Mouse (Mus musculus) MEL (cell line): ENCODE data around the gene Six1. TPM values are rescaled to one million over a fixed set of nuclear protein-coding genes. Genes with fewer than 3 reads are reported as not detected.

Source experiments
- DNase-seq: peaks from one replicate; pipeline ENCODE4 v3.0.0; 2011; ENCODE audit warnings: low read depth, low spot score
- H3K27ac ChIP-seq: 2 replicates; pipeline ENCODE4 v1.5.1; 2012; ENCODE audit warnings: low read depth, mild to moderate bottlenecking, control low read depth, low read length, moderate library complexity; ENCODE audit not compliant: control insufficient read depth
- H3K27me3 ChIP-seq, 2 experiments: fragments of 150-350 bp in 1 of 2; sonication (generic) in 1 of 2; 2 replicates each; pipeline ENCODE4 v1.6.1; 2012; ENCODE audit warnings: low read length in 2 of 2, mild to moderate bottlenecking in 2 of 2, improper control_type of control experiment in 1 of 2, moderate library complexity in 1 of 2; ENCODE audit not compliant: insufficient read depth in 2 of 2, control insufficient read depth in 1 of 2
- H3K36me3 ChIP-seq, 2 experiments: 2 replicates each; pipeline ENCODE4 v1.6.1; 2012 to 2014; ENCODE audit warnings: low read length in 2 of 2, improper control_type of control experiment in 1 of 2, inconsistent platforms in 1 of 2, mild to moderate bottlenecking in 1 of 2; ENCODE audit not compliant: insufficient read depth in 2 of 2, control insufficient read depth in 1 of 2
- H3K4me1 ChIP-seq, 2 experiments: fragments of 150-350 bp in 1 of 2; sonication (generic) in 1 of 2; 2 replicates each; pipeline ENCODE4 v1.6.1; 2012; ENCODE audit warnings: low read length in 2 of 2, improper control_type of control experiment in 1 of 2, mild to moderate bottlenecking in 1 of 2; ENCODE audit not compliant: insufficient read depth in 2 of 2, control insufficient read depth in 1 of 2
- H3K4me3 ChIP-seq, 2 experiments: fragments of 150-350 bp in 1 of 2; sonication (generic) in 1 of 2; 2 replicates each; pipeline ENCODE4 v1.5.1; 2012; ENCODE audit warnings: low read depth in 2 of 2, low read length in 2 of 2, mild to moderate bottlenecking in 2 of 2, moderate library complexity in 2 of 2, control low read depth in 1 of 2, improper control_type of control experiment in 1 of 2; ENCODE audit not compliant: control insufficient read depth in 1 of 2, insufficient read depth in 1 of 2
- H3K79me2 ChIP-seq: 2 replicates; pipeline ENCODE4 v1.6.1; 2012; ENCODE audit warnings: mild to moderate bottlenecking, low read length, moderate library complexity; ENCODE audit not compliant: control insufficient read depth, poor library complexity, insufficient read depth
- H3K9ac ChIP-seq: 2 replicates; pipeline ENCODE4 v1.6.1; 2012; ENCODE audit warnings: low read depth, mild to moderate bottlenecking, control low read depth, low read length, moderate library complexity; ENCODE audit not compliant: control insufficient read depth, poor library complexity, severe bottlenecking
- H3K9me3 ChIP-seq: fragments of 150-350 bp; sonication (generic); replicated peaks from 2 replicates; pipeline ENCODE4 v1.6.1; 2012; ENCODE audit warnings: mild to moderate bottlenecking, low read length, improper control_type of control experiment, moderate library complexity; ENCODE audit not compliant: insufficient read depth
- E2F4 ChIP-seq: IDR thresholded peaks from 2 replicates; pipeline ENCODE4 v1.6.1; 2011; ENCODE audit warnings: low read depth, low read length, improper control_type of control experiment, borderline replicate concordance
- ELF1 ChIP-seq: IDR thresholded peaks from 2 replicates; pipeline ENCODE4 v1.6.1; 2014; ENCODE audit warnings: low read depth, mild to moderate bottlenecking, inconsistent platforms, low read length, improper control_type of control experiment, moderate library complexity
- ETS1 ChIP-seq: IDR thresholded peaks from 2 replicates; pipeline ENCODE4 v1.6.1; 2012; ENCODE audit warnings: low read depth, mild to moderate bottlenecking, inconsistent platforms, low read length, improper control_type of control experiment, moderate library complexity
- GABPA ChIP-seq: IDR thresholded peaks from 2 replicates; pipeline ENCODE4 v1.6.1; 2012; ENCODE audit warnings: low read depth, mild to moderate bottlenecking, inconsistent platforms, low read length, improper control_type of control experiment, moderate library complexity
- JUND ChIP-seq: IDR thresholded peaks from 2 replicates; pipeline ENCODE4 v1.6.1; 2011; ENCODE audit warnings: low read depth, mild to moderate bottlenecking, improper control_type of control experiment, low read length
- MAFK ChIP-seq: IDR thresholded peaks from 2 replicates; pipeline ENCODE4 v1.6.1; 2011; ENCODE audit warnings: low read depth, mild to moderate bottlenecking, low read length, improper control_type of control experiment, borderline replicate concordance
- MAX ChIP-seq: IDR thresholded peaks from 2 replicates; pipeline ENCODE4 v1.6.1; 2011; ENCODE audit warnings: low read length, improper control_type of control experiment
- MAZ ChIP-seq: IDR thresholded peaks from 2 replicates; pipeline ENCODE4 v1.6.1; 2012; ENCODE audit warnings: low read depth, mild to moderate bottlenecking, inconsistent platforms, low read length, improper control_type of control experiment
- MEF2A ChIP-seq: IDR thresholded peaks from 2 replicates; pipeline ENCODE4 v1.6.1; 2014; ENCODE audit warnings: low read depth, mild to moderate bottlenecking, inconsistent platforms, low read length, improper control_type of control experiment; ENCODE audit not compliant: poor library complexity, insufficient replicate concordance, severe bottlenecking; ENCODE audit errors: extremely low read depth
- MYB ChIP-seq: IDR thresholded peaks from 2 replicates; pipeline ENCODE4 v1.6.1; 2011; ENCODE audit warnings: mild to moderate bottlenecking, low read depth, low read length, improper control_type of control experiment
- NELFE ChIP-seq: IDR thresholded peaks from 2 replicates; pipeline ENCODE4 v1.6.1; 2011; ENCODE audit warnings: low read depth, low read length, improper control_type of control experiment
- POLR2A ChIP-seq, 2 experiments: IDR thresholded peaks; 2 replicates each; pipeline ENCODE4 v1.6.1; 2011 to 2012; ENCODE audit warnings: low read length in 2 of 2, mild to moderate bottlenecking in 2 of 2, control low read depth in 1 of 2, improper control_type of control experiment in 1 of 2, low read depth in 1 of 2, moderate library complexity in 1 of 2; ENCODE audit not compliant: control insufficient read depth in 1 of 2, insufficient read depth in 1 of 2, poor library complexity in 1 of 2
- RAD21 ChIP-seq: IDR thresholded peaks from 2 replicates; pipeline ENCODE4 v1.6.1; 2011; ENCODE audit warnings: mild to moderate bottlenecking, low read depth, low read length, improper control_type of control experiment
- RCOR1 ChIP-seq: IDR thresholded peaks from 2 replicates; pipeline ENCODE4 v1.6.1; 2012; ENCODE audit warnings: low read depth, mild to moderate bottlenecking, inconsistent platforms, low read length, improper control_type of control experiment
- SIN3A ChIP-seq: IDR thresholded peaks from 2 replicates; pipeline ENCODE4 v1.6.1; 2012; ENCODE audit warnings: low read length, improper control_type of control experiment, inconsistent platforms
- UBTF ChIP-seq: IDR thresholded peaks from 2 replicates; pipeline ENCODE4 v1.6.1; 2012; ENCODE audit warnings: low read depth, mild to moderate bottlenecking, inconsistent platforms, low read length, improper control_type of control experiment, moderate library complexity, borderline replicate concordance; ENCODE audit not compliant: insufficient read depth
- USF1 ChIP-seq: IDR thresholded peaks from 2 replicates; pipeline ENCODE4 v1.6.1; 2014; ENCODE audit warnings: low read depth, mild to moderate bottlenecking, inconsistent platforms, low read length, improper control_type of control experiment, moderate library complexity
- ZKSCAN1 ChIP-seq: IDR thresholded peaks from 2 replicates; pipeline ENCODE4 v1.6.1; 2012; ENCODE audit warnings: low read depth, mild to moderate bottlenecking, inconsistent platforms, low read length, improper control_type of control experiment, moderate library complexity
- ZNF384 ChIP-seq: IDR thresholded peaks from 2 replicates; pipeline ENCODE4 v1.6.1; 2012; ENCODE audit warnings: low read depth, mild to moderate bottlenecking, inconsistent platforms, low read length, improper control_type of control experiment
- polyA plus RNA-seq, 2 experiments: library from polyadenylated mRNA; stranded (reverse) in 1 of 2; unstranded in 1 of 2; fragments of >175 nt in 1 of 2; fragments of >200 nt in 1 of 2; gene quantifications; 2 replicates each; pipeline versions ENCODE4 v1.2.1 to v1.2.4; 2012; ENCODE audit warnings: low replicate concordance in 2 of 2, low read depth in 1 of 2; ENCODE audit not compliant: insufficient read length in 2 of 2, insufficient read depth in 1 of 2, missing spikeins in 1 of 2
- total RNA-seq: library from RNA; depleted of rRNA; stranded (reverse); fragments of 300-350 nt; gene quantifications from 2 replicates; pipeline ENCODE4 v1.2.3, GENCODE M21; 2012

Gene Six1
- total and polyA plus RNA-seq, 3 experiments, result not detected

DNA sequence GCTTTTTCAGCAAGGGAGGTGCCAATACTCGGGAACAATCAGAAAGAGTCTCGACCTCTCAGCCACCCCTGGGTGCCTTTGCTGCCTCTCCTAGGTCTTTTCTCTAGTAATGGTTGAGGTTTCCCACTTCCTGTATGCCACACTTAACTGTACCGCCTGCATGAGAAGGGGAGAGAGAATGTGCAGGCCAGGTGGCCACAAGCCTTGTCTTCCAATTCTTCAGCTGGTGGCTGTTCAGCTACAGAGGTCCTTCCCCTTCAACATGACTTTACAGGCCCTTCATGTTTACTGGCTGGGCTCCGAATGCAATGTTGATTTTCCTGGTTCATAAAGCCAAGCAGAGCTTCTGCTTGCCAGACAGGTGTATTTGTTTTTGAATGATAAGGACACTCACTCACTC lies 39.4 kb downstream of the Six1 start:
- H3K9me3 ChIP-seq, result no peaks in the 10 kb centered on the region
- H3K9ac ChIP-seq, result no peak overlapping the region
- TF ChIP-seq JUND (no peak), ELF1 (no peak), ETS1 (no peak), RAD21 (no peak), RCOR1 (no peak), ZKSCAN1 (no peak), MAFK (no peak), UBTF (no peak), ZNF384 (no peak), E2F4 (no peak), MYB (no peak), POLR2A (IDR thresholded peaks at IDR 0.05; ENCODE audit: control insufficient read depth in 1 of 2, insufficient read depth in 1 of 2, low read depth in 1 of 2, low read length in 2 of 2, poor library complexity in 1 of 2) (no peak), USF1 (no peak), MAX (no peak), MAZ (no peak), MEF2A (no peak), SIN3A (no peak), GABPA (no peak)
- TF ChIP-seq, all 39 proteins: peak for 0
- no peak for DNase-seq
- H3K4me3 ChIP-seq, result no peak overlapping the region
- H3K4me1 ChIP-seq, result no peaks in the 10 kb centered on the region
- H3K27me3 ChIP-seq, result peaks cover 1 to 2% of the 10 kb centered on the region in 2 experiments; a peak in 3 of 4 replicates
- no peak overlapping the region for H3K27ac ChIP-seq
- H3K79me2 ChIP-seq, result no peaks in the 10 kb centered on the region
- H3K36me3 ChIP-seq, result no peaks in the 10 kb centered on the region

DNA sequence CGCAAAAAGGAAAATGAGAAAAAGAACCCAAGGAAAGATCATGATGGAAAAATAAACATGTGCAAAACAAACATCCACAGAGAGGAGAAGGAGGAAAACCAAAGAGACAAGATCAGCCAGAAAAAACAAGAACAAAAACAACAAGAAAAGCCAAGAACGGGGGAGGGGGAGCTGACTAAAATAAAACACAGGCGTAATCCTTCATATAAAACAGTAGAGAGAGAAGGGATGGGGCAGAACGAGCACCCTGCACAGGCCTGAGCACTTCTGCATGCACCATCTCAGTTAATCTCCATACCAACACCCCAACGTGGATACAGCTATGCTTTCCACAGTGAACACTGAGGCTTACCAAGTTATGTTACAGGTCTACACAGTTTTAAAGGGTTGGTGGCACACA lies 40.9 kb downstream of the Six1 start:
- no peak for DNase-seq
- TF ChIP-seq MEF2A (no peak), NELFE (no peak), MYB (no peak)
- TF ChIP-seq, all 39 proteins: peak for 0
- Histone ChIP-seq H3K9me3 (no peaks in the 10 kb centered on the region), H3K4me3 (no peak overlapping the region), H3K4me1 (no peaks in the 10 kb centered on the region), H3K27me3 (no peaks in the 10 kb centered on the region; a peak in 1 of 4 replicates), H3K79me2 (no peaks in the 10 kb centered on the region), H3K27ac (no peak overlapping the region), H3K9ac (no peak overlapping the region), H3K36me3 (no peaks in the 10 kb centered on the region)
